Comparison of ENCODE assay signal across 8 mouse cellular contexts in the genomic region with DNA sequence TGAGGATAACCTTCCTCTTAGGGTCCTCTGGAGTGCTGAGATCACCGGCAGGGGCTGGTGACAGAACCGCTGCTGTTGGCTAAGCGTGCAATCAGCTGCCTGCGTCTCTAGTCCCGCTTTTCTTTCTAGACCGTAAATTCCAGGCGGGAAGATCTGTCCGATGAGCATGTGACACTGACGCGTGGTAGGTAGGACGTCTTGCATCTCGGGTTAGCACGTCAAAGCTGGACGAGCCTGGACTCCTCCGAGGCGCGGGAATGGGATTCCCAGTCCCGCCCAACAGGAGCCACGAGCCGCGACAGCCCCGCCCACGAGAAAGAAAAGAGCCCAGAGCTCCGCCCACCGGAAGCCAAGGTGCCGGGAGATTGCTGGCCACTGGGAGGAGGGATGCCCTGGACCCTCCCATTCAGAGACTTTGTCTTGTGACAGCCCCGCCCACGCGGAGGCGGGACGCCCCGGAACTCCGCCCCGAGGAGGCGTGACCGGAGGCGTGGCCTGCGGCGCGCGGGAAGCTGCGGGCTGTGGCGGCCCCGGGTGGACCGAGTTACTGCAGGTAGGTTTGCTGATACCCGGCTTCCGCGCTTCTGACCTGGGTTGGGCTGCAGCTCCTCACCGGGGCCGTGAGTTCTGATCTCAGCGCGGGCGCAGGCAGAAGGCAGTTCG. TPM values are rescaled to one million over a fixed set of nuclear protein-coding genes. Genes with fewer than 3 reads are reported as not detected.
DNase-seq lines count a peak whose midpoint lies in the region; ATAC-seq lines count a peak whose summit lies in the region.

TSS of gene Chaf1b (plus strand) at position 479 of the 663 bp plus-strand sequence.

- ATAC-seq in inflammation-experienced regulatory T-cells, adult 6 months, result peak; percentile 93
- ATAC-seq in megakaryocyte-erythroid progenitor cell, adult 5-6 weeks (replicated peaks; ENCODE audit: low FRiP score, low TSS enrichment, poor library complexity, severe bottlenecking), result peak; percentile 92

- peak; percentile 97 to 99 for DNase-seq in adrenal gland, adult (ENCODE audit: inconsistent age in 2 of 2, low spot score in 1 of 2)
- DNase-seq in embryo, embryonic 10.5 days (ENCODE audit: low spot score), result peak; percentile 99
- peak; percentile 94 for DNase-seq in gastrocnemius, postnatal 14 days
- peak; percentile 92 to 97 for DNase-seq in left cerebral cortex, postnatal 10 days (ENCODE audit: extremely low spot score in 1 of 2, low spot score in 2 of 2)
- DNase-seq in right cerebral cortex, postnatal 25 days, result peak; percentile 90
- DNase-seq in urinary bladder, postnatal 4 days (ENCODE audit: low spot score in 2 of 2), result peak; percentile 95 to 98

- intact Hi-C loops in gastrocnemius, postnatal 14 days (cut with DNase I; ENCODE audit: low total_unique reads), result no loop called here
- intact Hi-C loops in left cerebral cortex, postnatal 10 days (cut with DNase I), result no loop called here

RNA-seq across cellular contexts. Expression of gene Chaf1b, which starts in this region (rescaled TPM):
- 1 to 10 TPM; 1.4 to 2.3 TPM for total RNA-seq in gastrocnemius, postnatal 14 days (2021)
- polyA plus RNA-seq in inflammation-experienced regulatory T-cells, adult 6 months (2017; shearing (Covaris generic)), result 10 to 100 TPM; 19.1 to 44.8 (median 25.6) TPM
- 1 to 10 TPM; 2.3 to 2.4 TPM for total RNA-seq in left cerebral cortex, postnatal 10 days (2021)
- total RNA-seq in megakaryocyte-erythroid progenitor cell, adult 5-6 weeks (2014; fragmentation: Nextera tagmentation), result 79.5 and 94.4 TPM in 2 replicates
- 80.8 and 86.6 TPM in 2 replicates for total RNA-seq in megakaryocyte-erythroid progenitor cell, adult 5-6 weeks (2017)

Comparison
In these comparisons a context has a peak if more than half of its experiments do, and no peak if none do; other contexts are left out.
1. Peak in every context shown above with its lines: DNase-seq and ATAC-seq.
2. RNA of gene Chaf1b (total RNA-seq): 79.5 to 94.4 TPM in megakaryocyte-erythroid progenitor cell, adult 5-6 weeks; 2.3 to 2.4 TPM in left cerebral cortex, postnatal 10 days and 1.4 to 2.3 TPM in gastrocnemius, postnatal 14 days; every median in the first group is over 10 times any median in the second.